Comparison of ENCODE assay signal across 8 mouse cellular contexts in the genomic region with DNA sequence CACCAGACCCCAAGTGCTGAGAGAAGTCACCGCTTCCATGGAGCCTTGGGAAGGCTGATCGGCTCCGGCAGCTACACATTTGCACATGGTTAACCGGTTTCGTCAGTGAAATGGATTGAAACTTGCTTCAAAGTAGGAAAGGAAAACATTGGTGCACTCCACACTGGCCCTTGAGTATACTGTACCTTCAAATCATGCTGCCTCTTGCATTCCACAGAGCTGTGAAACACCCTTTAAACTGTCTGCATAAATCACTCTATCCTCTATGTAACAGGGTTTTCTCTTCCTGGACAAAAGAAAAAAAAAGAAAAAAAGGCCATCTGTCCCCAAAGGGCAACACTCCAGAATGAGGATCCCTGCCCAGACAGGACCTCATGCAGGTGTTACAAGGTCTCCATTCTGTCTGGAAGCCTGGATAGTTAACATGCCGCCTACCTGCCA. TPM values are rescaled to one million over a fixed set of nuclear protein-coding genes. Genes with fewer than 3 reads are reported as not detected.
A peak's percentile ranks its signal among the peaks of the same experiment; 100 is the strongest.
DNase-seq lines count a peak whose midpoint lies in the region; ATAC-seq and TF ChIP-seq lines count a peak whose summit lies in the region.

No protein-coding gene starts in this region.

- H3K27ac ChIP-seq in forebrain, embryonic 16.5 days (ENCODE audit: low read length) = no peak overlapping the region
- H3K27ac ChIP-seq in forebrain, embryonic 13.5 days = no peak overlapping the region
- peak overlapping the region; percentile 60; the same call in 1 of the 2 replicates for H3K27ac ChIP-seq in embryonic facial prominence, embryonic 12.5 days

- TF ChIP-seq CTCF in E14TG2a.4 (conservative IDR thresholded peaks at IDR 0.05; ENCODE audit: low read length) = no peak

- H3K4me3 ChIP-seq in forebrain, embryonic 16.5 days (replicated peaks; ENCODE audit: low read length) = no peak overlapping the region
- H3K4me3 ChIP-seq in forebrain, embryonic 13.5 days = no peak overlapping the region
- H3K4me3 ChIP-seq in E14TG2a.4 (replicated peaks; ENCODE audit: low read length) = peak overlapping the region; percentile 51
- no peak overlapping the region for H3K4me3 ChIP-seq in embryonic facial prominence, embryonic 12.5 days

- H3K9ac ChIP-seq in forebrain, embryonic 16.5 days (replicated peaks; ENCODE audit: low read depth, low read length) = no peak overlapping the region
- H3K9ac ChIP-seq in forebrain, embryonic 13.5 days = no peak overlapping the region
- no peak overlapping the region for H3K9ac ChIP-seq in embryonic facial prominence, embryonic 12.5 days

- no peaks in the 10 kb centered on the region for H3K9me3 ChIP-seq in forebrain, embryonic 16.5 days (ENCODE audit: control insufficient read depth, low read length)
- no peaks in the 10 kb centered on the region for H3K9me3 ChIP-seq in forebrain, embryonic 13.5 days (replicated peaks)
- no peaks in the 10 kb centered on the region for H3K9me3 ChIP-seq in E14TG2a.4 (ENCODE audit: low read length)
- H3K9me3 ChIP-seq in embryonic facial prominence, embryonic 12.5 days = no peaks in the 10 kb centered on the region

- no peak for ATAC-seq in forebrain, embryonic 16.5 days
- no peak for ATAC-seq in forebrain, embryonic 13.5 days
- ATAC-seq in embryonic facial prominence, embryonic 12.5 days (ENCODE audit: insufficient number of reproducible peaks, insufficient read depth, low FRiP score, low TSS enrichment) = no peak
- ATAC-seq in megakaryocyte, adult 5-6 weeks (ENCODE audit: poor library complexity, severe bottlenecking) = no peak

- peak; percentile 7 to 44 for DNase-seq in lung, adult 18-20 months
- DNase-seq in MN1 (ENCODE audit: low spot score) = no peak
- no peak for DNase-seq in layer of hippocampus, postnatal 25 days (ENCODE audit: extremely low spot score in 1 of 2, low spot score in 1 of 2)

- H3K4me1 ChIP-seq in forebrain, embryonic 16.5 days (replicated peaks; ENCODE audit: control insufficient read depth, insufficient read depth, low read length) = peaks cover 18% of the 10 kb centered on the region
- peaks cover 29% of the 10 kb centered on the region for H3K4me1 ChIP-seq in forebrain, embryonic 13.5 days
- peaks cover 57% of the 10 kb centered on the region for H3K4me1 ChIP-seq in E14TG2a.4 (replicated peaks; ENCODE audit: low read depth, low read length)
- peaks cover 19% of the 10 kb centered on the region for H3K4me1 ChIP-seq in embryonic facial prominence, embryonic 12.5 days

- H3K4me2 ChIP-seq in forebrain, embryonic 16.5 days (ENCODE audit: low read length) = 0 out of 2 replicates have a peak overlapping the region, but pooled peaks have one; percentile 19
- no peak overlapping the region for H3K4me2 ChIP-seq in forebrain, embryonic 13.5 days
- no peak overlapping the region; the same call in 1 of the 2 replicates for H3K4me2 ChIP-seq in embryonic facial prominence, embryonic 12.5 days (replicated peaks)

- 0 out of 2 replicates have a peak, but pooled peaks cover 3% of the 10 kb centered on the region for H3K27me3 ChIP-seq in forebrain, embryonic 16.5 days (replicated peaks; ENCODE audit: control insufficient read depth, insufficient read depth, low read length)
- peaks cover 46% of the 10 kb centered on the region for H3K27me3 ChIP-seq in forebrain, embryonic 13.5 days
- H3K27me3 ChIP-seq in E14TG2a.4 (ENCODE audit: insufficient read depth, low read length) = 0 out of 2 replicates have a peak, but pooled peaks cover 4% of the 10 kb centered on the region
- H3K27me3 ChIP-seq in embryonic facial prominence, embryonic 12.5 days = no peaks in the 10 kb centered on the region

- 61% methylated on average over 6 of the region's 6 CpGs for WGBS in forebrain, embryonic 16.5 days
- WGBS in forebrain, embryonic 13.5 days = 58% methylated on average over 6 of the region's 6 CpGs
- WGBS in embryonic facial prominence, embryonic 12.5 days = 49% methylated on average over 6 of the region's 6 CpGs

- no peaks in the 10 kb centered on the region for H3K36me3 ChIP-seq in forebrain, embryonic 16.5 days (ENCODE audit: control insufficient read depth, insufficient read depth)
- H3K36me3 ChIP-seq in forebrain, embryonic 13.5 days (ENCODE audit: poor library complexity, severe bottlenecking) = no peaks in the 10 kb centered on the region
- H3K36me3 ChIP-seq in E14TG2a.4 (ENCODE audit: insufficient read depth, low read length) = no peaks in the 10 kb centered on the region
- no peaks in the 10 kb centered on the region for H3K36me3 ChIP-seq in embryonic facial prominence, embryonic 12.5 days

RNA-seq across cellular contexts. Expression of gene Arid1b, which starts 48.8 kb away (rescaled TPM):
- 15.1 and 15.3 TPM in 2 replicates for polyA plus RNA-seq in forebrain, embryonic 16.5 days (2015; fragmentation: Nextera tagmentation; extraction: Ambion mirVana)
- 11.7 and 12.9 TPM in 2 replicates for polyA plus RNA-seq in forebrain, embryonic 13.5 days (2015; fragmentation: Nextera tagmentation; extraction: Ambion mirVana)
- polyA plus RNA-seq in embryonic facial prominence, embryonic 12.5 days (2016; fragmentation: Nextera tagmentation; extraction: Ambion mirVana) = 17.2 and 18.5 TPM in 2 replicates
- 23.0 and 28.1 TPM in 2 replicates for total RNA-seq in megakaryocyte, adult 5-6 weeks (2015)
- total RNA-seq in megakaryocyte, adult 5-6 weeks (2017) = 15.2 and 19.0 TPM in 2 replicates
- 100 to 1,000 TPM in 1 of 2 experiments, 10 to 100 TPM in 1; 86.8 to 102 TPM for total RNA-seq in layer of hippocampus, postnatal 25 days (2021)

Comparison
In these comparisons a context has a peak if more than half of its experiments do, and no peak if none do; other contexts are left out.
1. DNase-seq: peak in lung, adult 18-20 months (2 of 2); none in MN1 (single experiment) and layer of hippocampus, postnatal 25 days (0 of 2).